Mouse (Mus musculus): ENCODE data around the gene Pthlh. TPM values are rescaled to one million over a fixed set of nuclear protein-coding genes. Genes with fewer than 3 reads are reported as not detected.

Gene Pthlh
- polyA plus RNA-seq, 1 experiment = 0.41 TPM

GRCm38 (mm10) chr6:147243655-147244054 is 20.3 kb downstream of the Pthlh start:
- no peak overlapping the region for H3K27ac ChIP-seq (ENCODE audit: insufficient read depth, low read depth, low read length)
- no peaks in the 10 kb centered on the region for H3K36me3 ChIP-seq (ENCODE audit: control insufficient read depth, insufficient read depth, low read length)
- no peaks in the 10 kb centered on the region for H3K4me1 ChIP-seq (ENCODE audit: control insufficient read depth, insufficient read depth, low read length)
- no peak for DNase-seq
- 61% methylated on average over 5 of the region's 5 CpGs for WGBS
- H3K27me3 ChIP-seq (replicated peaks; ENCODE audit: control insufficient read depth, insufficient read depth, low read length) = no peaks in the 10 kb centered on the region
- H3K4me3 ChIP-seq (ENCODE audit: insufficient read depth, low read depth, low read length) = no peak overlapping the region
- TF ChIP-seq POLR2A (IDR thresholded peaks at IDR 0.05; ENCODE audit: low read depth, low read length) = no peak

DNA sequence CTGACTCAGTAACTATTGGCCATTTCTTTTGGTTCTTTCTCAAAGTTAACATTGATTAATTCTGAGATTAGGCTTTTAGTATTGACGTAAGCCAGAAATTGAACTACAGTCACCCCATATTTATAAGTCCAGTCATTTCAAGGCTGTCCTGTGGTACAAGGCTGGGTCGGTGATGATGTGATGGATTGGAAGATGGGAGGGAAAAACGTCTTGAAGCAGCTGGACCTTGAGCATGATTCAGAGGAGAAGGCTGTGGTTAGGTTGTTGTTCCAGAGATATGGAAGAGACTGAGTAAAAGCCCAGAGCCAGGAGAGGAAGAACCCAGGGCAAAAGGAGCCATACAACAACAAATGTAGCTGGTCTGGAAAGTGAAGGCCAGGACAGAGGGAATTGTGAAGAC is 22.4 kb downstream of the Pthlh start:
- no peak overlapping the region for H3K4me3 ChIP-seq (ENCODE audit: insufficient read depth, low read depth, low read length)
- H3K36me3 ChIP-seq (ENCODE audit: control insufficient read depth, insufficient read depth, low read length) = no peaks in the 10 kb centered on the region
- WGBS = 76% methylated on average over 3 of the region's 3 CpGs
- DNase-seq = no peak
- no peaks in the 10 kb centered on the region for H3K27me3 ChIP-seq (replicated peaks; ENCODE audit: control insufficient read depth, insufficient read depth, low read length)
- no peaks in the 10 kb centered on the region for H3K4me1 ChIP-seq (ENCODE audit: control insufficient read depth, insufficient read depth, low read length)
- H3K27ac ChIP-seq (ENCODE audit: insufficient read depth, low read depth, low read length) = no peak overlapping the region
- no peak for TF ChIP-seq CTCF (conservative IDR thresholded peaks at IDR 0.05; ENCODE audit: insufficient read depth, insufficient read length, low read depth, low read length)
- no peak for TF ChIP-seq POLR2A (IDR thresholded peaks at IDR 0.05; ENCODE audit: low read depth, low read length)

- TF ChIP-seq POLR2A (IDR thresholded peaks at IDR 0.05; ENCODE audit: low read depth, low read length) = no peak
- peak; percentile 78 for TF ChIP-seq CTCF (conservative IDR thresholded peaks at IDR 0.05; ENCODE audit: insufficient read depth, insufficient read length, low read depth, low read length)
- Histone ChIP-seq H3K36me3 (ENCODE audit: control insufficient read depth, insufficient read depth, low read length) (no peaks in the 10 kb centered on the region), H3K27ac (ENCODE audit: insufficient read depth, low read depth, low read length) (no peak overlapping the region), H3K4me3 (ENCODE audit: insufficient read depth, low read depth, low read length) (no peak overlapping the region), H3K27me3 (replicated peaks; ENCODE audit: control insufficient read depth, insufficient read depth, low read length) (no peaks in the 10 kb centered on the region), H3K4me1 (ENCODE audit: control insufficient read depth, insufficient read depth, low read length) (no peaks in the 10 kb centered on the region)
- WGBS = under 1% methylated on average over 4 of the region's 4 CpGs
- peak; percentile 44 for DNase-seq
Observed at GRCm38 (mm10) chr6:147240203-147240804, 23.7 kb downstream of the Pthlh start.

DNA sequence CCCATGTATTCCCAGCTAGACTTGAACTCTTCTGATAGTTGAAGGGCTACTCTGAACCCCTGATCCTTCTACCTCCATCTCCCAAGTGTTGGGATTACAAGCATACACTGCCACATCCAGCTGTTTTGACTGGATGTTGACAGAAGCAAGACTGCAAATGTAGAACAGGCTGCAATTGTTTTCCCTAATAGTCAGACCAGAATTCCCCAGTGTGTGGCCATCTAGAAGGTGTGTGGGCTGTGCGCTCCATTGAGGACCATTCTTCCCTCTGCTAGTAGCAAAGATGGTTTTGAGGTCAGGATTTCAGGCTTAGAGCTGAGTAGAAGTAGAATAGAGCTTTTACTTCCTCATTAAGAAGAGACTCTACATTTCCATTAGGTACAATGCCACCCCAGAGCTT is 37.3 kb downstream of the Pthlh start:
- WGBS = 94% methylated on average over 1 of the region's 1 CpGs
- TF ChIP-seq POLR2A (IDR thresholded peaks at IDR 0.05; ENCODE audit: low read depth, low read length) = no peak
- no peak for TF ChIP-seq CTCF (conservative IDR thresholded peaks at IDR 0.05; ENCODE audit: insufficient read depth, insufficient read length, low read depth, low read length)
- DNase-seq = no peak
- no peak overlapping the region for H3K27ac ChIP-seq (ENCODE audit: insufficient read depth, low read depth, low read length)
- H3K27me3 ChIP-seq (replicated peaks; ENCODE audit: control insufficient read depth, insufficient read depth, low read length) = no peaks in the 10 kb centered on the region
- no peaks in the 10 kb centered on the region for H3K4me1 ChIP-seq (ENCODE audit: control insufficient read depth, insufficient read depth, low read length)
- no peaks in the 10 kb centered on the region for H3K36me3 ChIP-seq (ENCODE audit: control insufficient read depth, insufficient read depth, low read length)
- no peak overlapping the region for H3K4me3 ChIP-seq (ENCODE audit: insufficient read depth, low read depth, low read length)

GRCm38 (mm10) chr6:147219099-147219498 is 44.9 kb downstream of the Pthlh start:
- Histone ChIP-seq H3K4me1 (ENCODE audit: control insufficient read depth, insufficient read depth, low read length) (no peaks in the 10 kb centered on the region), H3K4me3 (ENCODE audit: insufficient read depth, low read depth, low read length) (no peak overlapping the region), H3K36me3 (ENCODE audit: control insufficient read depth, insufficient read depth, low read length) (no peaks in the 10 kb centered on the region), H3K27me3 (replicated peaks; ENCODE audit: control insufficient read depth, insufficient read depth, low read length) (no peaks in the 10 kb centered on the region), H3K27ac (ENCODE audit: insufficient read depth, low read depth, low read length) (no peak overlapping the region)
- no peak for DNase-seq
- no peak for TF ChIP-seq POLR2A (IDR thresholded peaks at IDR 0.05; ENCODE audit: low read depth, low read length)
- no peak for TF ChIP-seq CTCF (conservative IDR thresholded peaks at IDR 0.05; ENCODE audit: insufficient read depth, insufficient read length, low read depth, low read length)
- 45% methylated on average over 5 of the region's 5 CpGs for WGBS

DNA sequence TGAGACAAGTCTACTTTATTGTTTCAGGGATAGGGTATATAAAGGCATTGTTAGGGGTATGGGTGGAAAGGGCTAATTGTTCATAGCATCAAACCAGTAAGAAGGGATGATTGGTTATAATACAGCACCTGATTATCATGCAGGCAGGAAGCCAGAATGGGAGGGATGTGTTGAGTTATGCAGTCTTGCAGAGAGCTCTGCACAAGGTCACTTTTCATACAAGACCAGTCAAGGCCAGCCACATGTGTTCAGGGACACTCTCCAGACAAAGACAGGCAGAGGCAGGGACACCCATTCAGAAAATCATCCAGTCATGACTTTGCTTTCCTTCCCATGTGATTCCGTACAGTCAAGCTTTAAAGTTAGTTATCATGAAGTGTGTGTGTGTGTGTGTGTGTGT is 47.8 kb downstream of the Pthlh start:
- Histone ChIP-seq H3K4me1 (ENCODE audit: control insufficient read depth, insufficient read depth, low read length) (no peaks in the 10 kb centered on the region), H3K4me3 (ENCODE audit: insufficient read depth, low read depth, low read length) (no peak overlapping the region), H3K27me3 (replicated peaks; ENCODE audit: control insufficient read depth, insufficient read depth, low read length) (no peaks in the 10 kb centered on the region), H3K36me3 (ENCODE audit: control insufficient read depth, insufficient read depth, low read length) (no peaks in the 10 kb centered on the region), H3K27ac (ENCODE audit: insufficient read depth, low read depth, low read length) (no peak overlapping the region)
- TF ChIP-seq CTCF (conservative IDR thresholded peaks at IDR 0.05; ENCODE audit: insufficient read depth, insufficient read length, low read depth, low read length) (no peak), POLR2A (IDR thresholded peaks at IDR 0.05; ENCODE audit: low read depth, low read length) (no peak)
- WGBS = 88% methylated on average over 1 of the region's 1 CpGs
- no peak for DNase-seq

DNA sequence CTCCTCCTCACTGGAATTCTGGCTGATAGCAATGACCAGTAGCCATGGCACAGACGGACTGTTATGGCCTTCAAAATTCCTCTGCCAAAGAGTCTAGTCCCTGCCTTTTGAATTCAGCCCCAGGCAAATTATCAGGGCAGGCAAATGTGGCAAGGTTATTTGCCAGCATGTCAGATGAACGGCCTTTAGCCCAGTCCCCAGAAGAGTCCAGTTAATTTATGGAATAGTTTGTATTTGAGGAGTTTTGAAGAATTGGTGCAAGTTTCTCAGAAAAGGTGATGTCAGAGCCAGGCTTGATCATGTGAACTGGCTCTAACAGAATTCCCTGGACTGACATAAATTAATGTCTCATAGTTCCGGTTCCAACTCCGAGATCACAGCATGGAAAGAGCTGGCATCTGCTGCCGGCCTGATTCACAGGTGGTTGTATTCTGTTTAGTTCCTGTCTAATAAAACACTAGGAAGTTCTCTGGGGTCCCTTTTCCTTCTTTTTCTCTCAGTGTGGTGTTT is 56.1 kb downstream of the Pthlh start:
- no peak for TF ChIP-seq CTCF (conservative IDR thresholded peaks at IDR 0.05; ENCODE audit: insufficient read depth, insufficient read length, low read depth, low read length)
- no peak for TF ChIP-seq POLR2A (IDR thresholded peaks at IDR 0.05; ENCODE audit: low read depth, low read length)
- H3K4me3 ChIP-seq (ENCODE audit: insufficient read depth, low read depth, low read length) = no peak overlapping the region
- no peaks in the 10 kb centered on the region for H3K36me3 ChIP-seq (ENCODE audit: control insufficient read depth, insufficient read depth, low read length)
- 33% methylated on average over 5 of the region's 5 CpGs for WGBS
- H3K27ac ChIP-seq (ENCODE audit: insufficient read depth, low read depth, low read length) = no peak overlapping the region
- no peaks in the 10 kb centered on the region for H3K27me3 ChIP-seq (replicated peaks; ENCODE audit: control insufficient read depth, insufficient read depth, low read length)
- peak; percentile 26 for DNase-seq
- H3K4me1 ChIP-seq (ENCODE audit: control insufficient read depth, insufficient read depth, low read length) = no peaks in the 10 kb centered on the region

Other genes starting within 250 kb of the Pthlh start
- gene Rep15, start 231.6 kb downstream of the Pthlh start, polyA plus RNA-seq (2012; rRNA removed) = 0.35 and 0.42 TPM in 2 replicates
- gene Mrps35, start 221.4 kb downstream of the Pthlh start, polyA plus RNA-seq (2012; rRNA removed) = 16.9 and 33.1 TPM in 2 replicates
- gene Mansc4, start 177.2 kb downstream of the Pthlh start, polyA plus RNA-seq (2012; rRNA removed) = 15.6 and 17.2 TPM in 2 replicates
- 13.3 and 15.3 TPM in 2 replicates for gene Klhl42, start 172.8 kb downstream of the Pthlh start, polyA plus RNA-seq (2012; rRNA removed)
- 37.5 and 38.3 TPM in 2 replicates for gene Ccdc91, start 211.6 kb upstream of the Pthlh start, polyA plus RNA-seq (2012; rRNA removed)